Mouse (Mus musculus): ENCODE measurements around the gene Apon. TPM values are rescaled to one million over a fixed set of nuclear protein-coding genes. Genes with fewer than 3 reads are reported as not detected.
"Not testable (repeated sequence)": the region's sequence is repeated elsewhere in the genome, so short reads cannot be mapped to it uniquely, and the experiment has no call there.

The Apon gene
- total RNA-seq, 2 experiments from 2014 or later, result 0.36 to 1.2 TPM

DNA sequence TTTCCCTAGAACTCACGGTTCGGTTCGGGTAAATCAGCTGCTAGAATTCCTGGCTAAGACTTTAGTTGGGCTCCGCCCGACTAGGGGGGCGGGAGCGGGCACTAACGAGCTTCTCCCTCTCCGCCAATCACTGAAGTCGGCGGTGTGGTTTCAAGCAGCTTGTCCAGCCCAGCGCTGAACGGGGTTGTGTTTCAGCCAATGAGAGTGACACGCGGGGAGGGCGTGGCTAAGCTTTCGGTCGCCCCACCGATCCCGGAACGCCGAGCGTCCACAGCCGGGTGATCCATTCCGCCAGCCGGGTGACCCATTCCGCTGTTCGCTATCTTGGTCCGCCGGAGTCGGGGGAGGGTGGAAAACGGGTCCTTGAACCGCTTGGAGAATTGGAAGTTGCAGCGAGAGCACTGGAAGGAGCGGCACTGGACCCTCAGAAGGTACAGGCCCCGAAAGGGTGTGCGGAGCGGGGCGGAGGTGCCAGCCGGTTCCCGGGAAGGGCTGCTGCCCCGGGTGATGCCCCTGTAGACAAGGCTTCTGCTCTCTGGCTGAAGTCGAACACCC is 16.5 kb downstream of the Apon start, which contains the start of gene Stat2:
Stat2 (plus strand) TSS at position 273 of the 555 bp plus-strand sequence.
- peak; percentile 99 for ATAC-seq (ENCODE audit: poor library complexity, severe bottlenecking)

DNA sequence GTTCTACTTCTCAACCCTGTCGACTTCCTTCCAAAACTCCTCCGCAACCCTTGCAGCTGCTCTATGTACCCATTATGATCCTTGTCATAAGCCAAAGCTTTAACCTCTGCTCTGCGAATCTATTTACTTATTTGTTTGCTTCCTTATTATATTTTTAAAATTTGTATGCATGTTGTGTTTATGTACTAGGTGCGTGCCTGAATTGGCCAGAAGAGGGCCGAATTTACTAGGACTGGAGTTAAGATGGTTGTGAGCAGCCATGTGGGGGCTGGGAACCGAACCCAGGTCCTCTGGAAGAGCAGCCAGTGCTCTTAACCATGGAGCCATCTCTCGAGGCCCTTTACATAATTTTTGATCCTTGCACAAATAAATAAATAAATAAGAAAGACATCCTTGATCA is 17.0 kb downstream of the Apon start:
- peak; percentile 11 for ATAC-seq (ENCODE audit: poor library complexity, severe bottlenecking)

DNA sequence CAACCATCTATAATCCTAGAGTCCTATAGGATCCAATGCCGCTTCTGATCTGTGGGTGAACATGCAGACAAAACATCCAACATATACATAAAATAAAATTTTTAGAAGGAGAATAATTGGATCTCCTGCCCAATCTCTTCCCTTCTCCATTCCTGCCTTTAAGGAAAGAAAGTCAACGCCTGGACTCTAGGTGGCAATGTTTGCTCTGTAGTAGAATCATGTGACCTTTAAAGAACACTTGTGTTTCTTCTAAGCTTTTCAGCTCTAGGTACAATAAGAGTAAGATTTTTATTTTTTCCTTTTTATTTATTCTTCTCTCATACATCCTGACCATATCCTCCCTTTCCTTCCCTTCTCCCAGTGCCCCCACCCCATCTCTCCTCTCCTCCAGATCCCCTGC is 18.0 kb downstream of the Apon start:
- no peak for ATAC-seq (ENCODE audit: poor library complexity, severe bottlenecking)

DNA sequence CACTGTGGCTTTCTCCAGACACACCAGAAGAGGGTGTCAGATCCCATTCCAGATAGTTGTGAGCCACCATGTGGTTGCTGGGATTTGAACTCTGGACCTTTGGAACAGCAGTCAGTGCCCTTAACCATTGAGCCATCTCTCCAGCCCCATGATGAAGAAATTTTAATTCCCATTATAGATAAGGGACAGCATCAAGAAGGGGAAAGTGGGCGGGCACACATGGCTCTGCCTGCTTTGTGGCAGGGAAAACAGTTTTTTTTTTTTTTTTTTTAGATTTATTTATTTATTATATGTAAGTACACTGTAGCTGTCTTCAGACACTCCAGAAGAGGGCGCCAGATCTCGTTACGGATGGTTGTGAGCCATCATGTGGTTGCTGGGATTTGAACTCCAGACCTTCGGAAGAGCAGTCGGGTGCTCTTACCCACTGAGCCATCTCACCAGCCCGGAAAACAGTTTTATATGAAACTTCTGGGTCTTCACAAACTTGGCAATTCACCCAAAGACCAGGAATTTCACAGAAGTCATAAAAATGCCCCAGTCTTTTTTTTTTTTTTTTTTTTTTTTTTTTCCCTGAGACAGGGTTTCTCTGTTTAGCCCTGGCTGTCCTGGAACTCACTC is 19.0 kb downstream of the Apon start:
- not testable (repeated sequence) for ATAC-seq (ENCODE audit: poor library complexity, severe bottlenecking)

DNA sequence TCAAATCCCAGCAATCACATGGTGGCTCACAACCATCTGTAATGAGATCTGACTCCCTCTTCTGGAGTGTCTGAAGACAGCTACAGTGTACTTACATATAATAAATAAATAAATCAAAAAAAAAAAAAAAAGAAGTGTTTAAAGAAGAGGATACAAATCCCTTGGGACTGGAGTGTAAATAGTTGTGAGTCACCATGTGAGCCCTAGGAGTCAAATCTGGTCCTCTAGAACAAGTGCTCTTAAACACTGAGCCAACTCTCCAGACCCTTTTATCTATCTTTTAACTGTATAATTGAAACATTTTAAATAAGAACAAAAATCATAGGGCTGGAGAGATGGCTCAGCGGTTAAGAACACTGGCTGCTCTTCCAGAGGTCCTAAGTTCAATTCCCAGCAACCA is 21.5 kb downstream of the Apon start:
- not testable (repeated sequence) for ATAC-seq (ENCODE audit: poor library complexity, severe bottlenecking)

DNA sequence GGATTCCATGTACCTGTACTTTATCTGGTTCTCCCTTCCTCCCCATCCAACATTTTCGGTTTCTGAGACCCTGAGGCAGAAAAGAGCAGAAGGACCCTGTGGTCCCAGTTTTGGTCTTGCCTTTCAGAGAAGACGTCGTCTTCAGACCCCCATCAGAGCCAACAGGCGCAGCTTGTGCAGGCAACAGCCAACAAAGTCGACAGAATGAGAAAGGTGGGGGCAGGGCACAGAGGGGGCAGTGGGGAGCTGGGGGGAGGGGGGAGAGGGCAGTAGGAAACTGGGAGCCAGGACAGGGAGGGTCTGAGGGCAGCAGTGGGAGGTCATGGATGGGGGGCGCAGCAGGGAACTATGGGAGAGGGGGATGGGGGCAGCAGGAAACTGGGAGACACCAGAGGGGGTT is 24.3 kb downstream of the Apon start:
- no peak for ATAC-seq (ENCODE audit: poor library complexity, severe bottlenecking)

DNA sequence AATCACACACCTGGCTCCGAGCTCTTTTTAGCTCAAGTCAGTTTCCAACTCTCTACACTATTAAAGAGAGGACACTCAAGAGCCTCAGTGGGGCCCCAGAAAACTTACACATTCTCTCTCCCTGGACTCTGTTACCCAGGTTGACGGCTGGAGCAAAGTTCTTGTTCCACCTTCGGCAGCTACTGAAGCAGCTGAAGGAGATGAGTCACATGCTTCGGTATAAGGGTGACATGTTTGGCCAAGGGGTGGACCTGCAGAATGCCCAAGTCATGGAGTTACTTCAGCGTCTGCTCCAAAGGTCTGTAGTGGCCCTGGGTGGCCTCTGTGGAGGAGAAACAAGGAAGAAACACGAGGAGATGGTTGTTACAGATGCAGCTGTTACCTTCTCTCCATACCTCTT is 27.0 kb downstream of the Apon start:
- ATAC-seq (ENCODE audit: poor library complexity, severe bottlenecking), result no peak

DNA sequence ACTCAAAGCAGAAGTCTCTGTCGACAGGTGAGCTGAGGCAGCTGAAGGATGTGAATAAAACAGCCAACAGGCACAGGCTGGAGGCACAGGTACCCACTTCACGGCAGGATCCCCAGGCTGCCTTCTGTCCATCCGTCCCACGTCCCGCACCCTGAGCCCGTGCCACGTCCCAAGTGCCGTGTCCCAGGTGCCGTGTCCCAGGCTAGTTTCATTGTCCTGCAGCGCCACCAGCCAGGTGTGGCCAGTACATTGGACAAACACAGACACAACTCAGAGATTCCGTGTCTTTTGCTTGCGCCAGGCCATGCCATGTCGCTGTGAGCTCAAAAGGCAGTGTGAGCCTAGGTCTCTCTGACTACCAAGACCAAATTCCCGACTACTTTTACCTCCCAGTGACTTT is 27.8 kb downstream of the Apon start:
- no peak for ATAC-seq (ENCODE audit: poor library complexity, severe bottlenecking)

DNA sequence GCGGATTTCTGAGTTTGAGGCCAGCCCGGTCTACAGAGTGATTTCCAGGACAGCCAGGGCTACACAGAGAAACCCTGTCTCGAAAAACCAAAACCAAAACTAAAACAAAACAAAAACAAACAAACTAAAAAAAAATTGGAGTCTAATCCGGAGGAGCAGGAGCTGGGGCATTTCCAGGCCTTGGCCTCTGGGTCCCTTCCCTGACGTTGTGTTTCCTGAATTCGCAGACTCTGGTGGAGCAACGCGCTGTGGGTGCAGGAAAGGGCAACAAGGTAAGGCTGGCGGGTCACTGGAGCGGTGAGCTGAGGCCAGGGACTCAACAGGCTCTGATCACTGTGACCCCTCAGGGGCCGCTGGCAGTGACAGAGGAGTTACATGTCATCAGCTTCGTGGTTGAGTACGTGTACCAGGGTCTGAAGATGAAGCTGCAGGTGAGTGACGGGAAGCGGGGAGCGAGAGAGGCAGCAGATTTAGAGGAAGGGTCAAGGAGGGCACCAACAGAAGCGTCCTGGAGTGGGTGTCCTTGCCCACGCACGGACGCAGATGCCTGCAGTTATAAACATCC is 29.1 kb downstream of the Apon start:
- ATAC-seq (ENCODE audit: poor library complexity, severe bottlenecking), result no peak

DNA sequence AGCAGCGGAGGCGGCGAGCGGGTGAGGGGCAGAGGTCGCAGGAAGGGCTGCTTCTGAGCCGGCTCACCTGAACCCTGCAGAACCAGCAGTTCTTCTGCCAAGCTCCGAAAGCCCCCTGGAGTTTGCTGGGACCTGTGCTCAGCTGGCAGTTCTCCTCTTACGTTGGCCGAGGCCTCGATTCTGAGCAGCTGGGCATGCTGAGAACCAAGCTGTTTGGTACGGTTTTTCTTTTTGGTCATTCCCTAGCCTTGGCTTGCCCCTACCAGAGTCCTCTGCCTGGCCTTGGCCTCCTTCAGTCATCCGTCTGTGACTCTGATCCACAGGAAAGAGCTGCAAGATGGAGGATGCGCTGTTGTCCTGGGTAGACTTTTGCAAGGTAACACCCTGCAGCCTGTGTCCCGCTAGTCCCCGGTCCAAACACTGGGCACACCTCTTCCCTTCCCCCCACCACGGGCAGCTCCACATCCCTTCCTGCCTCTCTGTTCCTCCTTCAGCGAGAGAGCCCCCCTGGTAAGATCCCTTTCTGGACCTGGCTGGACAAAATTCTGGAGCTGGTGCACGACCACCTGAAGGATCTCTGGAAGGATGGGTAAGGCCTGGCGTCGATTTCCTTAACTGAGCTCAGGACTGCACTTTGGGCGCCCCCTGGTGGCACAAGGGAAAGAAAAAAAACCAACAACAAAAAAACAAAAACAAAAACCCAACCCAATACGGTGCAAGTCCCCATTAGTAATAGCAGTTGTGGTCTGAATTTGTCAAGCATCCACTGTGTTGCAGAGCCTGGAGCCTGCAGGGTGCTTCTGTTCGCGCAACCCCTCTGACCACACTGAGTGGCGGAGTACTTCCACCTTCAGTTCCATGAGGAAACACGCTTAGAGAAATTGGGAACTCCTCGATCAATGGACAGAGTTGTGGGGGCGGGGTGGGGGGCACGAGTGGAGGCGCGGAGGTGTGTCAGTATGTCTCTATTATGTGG is 30.0 kb downstream of the Apon start:
- ATAC-seq (ENCODE audit: poor library complexity, severe bottlenecking), result peak; percentile 70

DNA sequence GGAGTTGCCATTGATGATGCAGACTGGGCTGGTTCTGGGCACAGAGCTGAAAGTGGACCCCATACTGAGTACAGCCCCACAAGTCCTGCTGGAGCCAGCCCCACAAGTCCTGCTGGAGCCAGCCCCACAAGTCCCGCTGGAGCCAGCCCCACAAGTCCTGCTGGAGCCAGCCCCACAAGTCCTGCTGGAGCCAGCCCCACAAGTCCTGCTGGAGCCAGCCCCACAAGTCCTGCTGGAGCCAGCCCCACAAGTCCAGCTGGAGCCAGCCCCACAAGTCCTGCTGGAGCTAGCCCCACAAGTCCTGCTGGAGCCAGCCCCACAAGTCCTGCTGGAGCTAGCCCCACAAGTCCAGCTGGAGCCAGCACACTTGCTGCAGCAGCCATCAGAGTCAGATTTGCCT is 36.7 kb downstream of the Apon start:
- ATAC-seq (ENCODE audit: poor library complexity, severe bottlenecking), result not testable (repeated sequence)

DNA sequence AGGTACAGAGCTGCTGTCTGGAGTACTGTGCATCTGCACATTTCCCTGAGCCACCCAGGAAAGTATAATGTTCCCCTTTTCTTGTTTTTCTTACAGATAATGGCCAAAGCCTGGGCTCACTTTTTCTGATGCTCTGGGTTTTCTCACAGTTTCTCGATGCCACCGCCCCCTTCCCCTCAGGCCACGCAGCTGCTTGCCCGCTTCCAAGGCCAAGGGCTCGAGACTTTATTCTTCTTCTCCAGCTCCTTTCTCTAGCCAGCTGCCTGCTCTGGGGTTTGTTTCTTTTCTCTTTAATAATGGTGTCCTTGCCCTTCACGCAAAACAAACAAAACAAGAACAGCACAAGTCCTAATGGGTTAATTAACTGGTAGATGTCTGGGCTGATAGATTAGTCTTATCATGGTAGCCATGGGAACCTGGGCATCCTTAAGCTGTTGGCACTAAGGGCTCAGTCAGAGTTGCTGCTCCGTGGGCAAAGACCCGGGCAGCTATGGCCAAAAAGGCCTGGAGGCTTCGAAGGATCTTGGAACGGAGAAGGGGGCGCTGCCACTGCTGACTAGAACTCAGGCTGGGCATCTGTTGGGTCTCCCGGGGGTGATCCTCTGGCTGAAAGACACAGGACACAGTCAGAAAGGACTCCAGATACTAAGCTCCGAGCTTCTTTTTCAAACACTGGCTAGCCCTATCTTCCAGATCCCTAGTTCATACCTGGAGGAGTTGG is 42.6 kb downstream of the Apon start:
- ATAC-seq (ENCODE audit: poor library complexity, severe bottlenecking), result no peak

DNA sequence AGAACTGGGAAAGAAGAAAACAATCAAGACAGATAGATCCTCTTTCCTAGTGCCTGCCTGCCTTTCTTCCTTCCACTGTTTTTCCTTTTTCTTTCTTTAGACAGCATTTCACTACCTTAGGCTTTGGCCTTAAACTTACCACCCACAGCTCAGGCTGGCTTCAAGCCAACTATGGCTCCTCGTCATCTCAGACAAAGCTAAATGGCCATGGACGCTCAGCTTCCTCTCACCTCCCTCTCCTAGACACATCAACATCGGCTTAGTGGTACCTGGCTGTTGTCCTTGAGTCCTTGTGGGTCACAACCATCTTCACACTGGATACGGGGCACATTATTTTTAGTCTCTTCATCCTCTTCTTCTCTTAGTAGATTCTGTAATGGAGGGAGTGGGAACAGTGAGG is 43.3 kb downstream of the Apon start:
- ATAC-seq (ENCODE audit: poor library complexity, severe bottlenecking), result no peak

DNA sequence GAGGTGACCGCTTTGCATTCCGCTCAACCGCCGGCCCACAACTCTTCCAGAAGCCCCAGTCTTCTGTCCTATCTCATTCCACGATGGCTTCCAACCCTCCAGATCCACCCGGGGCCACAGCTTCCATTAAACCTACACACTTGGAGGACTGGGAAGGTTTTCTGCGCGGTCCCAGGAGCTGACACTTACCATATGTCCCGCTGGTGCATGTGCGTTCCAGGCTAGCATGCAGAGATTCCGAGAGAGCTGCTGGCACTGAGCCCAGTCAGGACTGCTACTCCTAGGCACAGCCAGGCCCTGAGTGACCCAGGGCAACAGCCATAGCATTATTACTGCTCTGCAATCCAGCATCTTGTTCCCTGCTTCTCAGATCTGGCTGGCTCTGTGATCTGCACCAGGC is 43.7 kb downstream of the Apon start:
- no peak for ATAC-seq (ENCODE audit: poor library complexity, severe bottlenecking)

DNA sequence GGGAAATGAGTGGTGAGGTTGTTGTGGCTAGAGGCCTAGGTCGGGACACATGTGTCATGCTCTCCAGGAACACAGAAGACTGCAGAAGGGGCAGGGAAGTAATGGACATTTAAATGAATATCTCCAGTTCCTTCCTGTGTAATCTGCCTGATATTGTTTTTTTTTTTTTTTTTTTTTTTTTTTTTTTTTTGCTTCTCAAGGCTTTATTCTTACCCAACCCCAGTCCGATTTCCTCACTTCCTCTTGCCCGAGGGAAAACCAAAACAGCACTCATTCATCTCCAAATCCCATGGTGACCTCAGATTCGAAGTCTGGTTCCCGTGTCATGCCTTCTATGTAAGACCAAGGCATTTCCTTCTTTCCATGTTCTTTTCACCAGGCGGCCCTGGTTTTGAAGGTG is 44.3 kb downstream of the Apon start:
- peak; percentile 38 for ATAC-seq (ENCODE audit: poor library complexity, severe bottlenecking)

DNA sequence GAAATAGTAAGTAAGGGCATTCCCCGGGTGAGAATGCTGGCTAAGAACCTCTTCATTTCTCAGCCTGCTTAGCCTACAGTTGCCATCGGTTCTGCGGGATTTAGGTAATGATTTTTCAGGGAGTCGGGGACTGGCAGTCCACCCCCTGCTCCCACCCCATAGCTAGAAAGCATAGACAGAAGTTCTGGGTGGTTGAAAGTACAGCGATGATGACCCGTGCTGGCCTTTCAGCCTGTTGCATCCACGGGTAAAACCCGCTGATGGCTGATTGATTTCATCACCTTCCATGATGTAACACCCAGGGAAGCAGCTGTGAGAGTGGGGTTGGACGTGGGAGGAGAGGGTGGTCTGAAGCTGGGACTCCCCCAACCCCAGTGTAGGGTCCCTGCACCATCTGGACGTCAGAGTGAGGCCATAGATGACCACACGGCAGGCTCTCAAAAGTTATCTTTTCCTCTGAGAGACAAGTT is 44.8 kb downstream of the Apon start, which contains the start of gene Il23a:
Il23a (minus strand) TSS at position 51 of the 470 bp plus-strand sequence.
- ATAC-seq (ENCODE audit: poor library complexity, severe bottlenecking), result 0 out of 2 replicates have a peak, but pooled peaks have one; percentile 3

DNA sequence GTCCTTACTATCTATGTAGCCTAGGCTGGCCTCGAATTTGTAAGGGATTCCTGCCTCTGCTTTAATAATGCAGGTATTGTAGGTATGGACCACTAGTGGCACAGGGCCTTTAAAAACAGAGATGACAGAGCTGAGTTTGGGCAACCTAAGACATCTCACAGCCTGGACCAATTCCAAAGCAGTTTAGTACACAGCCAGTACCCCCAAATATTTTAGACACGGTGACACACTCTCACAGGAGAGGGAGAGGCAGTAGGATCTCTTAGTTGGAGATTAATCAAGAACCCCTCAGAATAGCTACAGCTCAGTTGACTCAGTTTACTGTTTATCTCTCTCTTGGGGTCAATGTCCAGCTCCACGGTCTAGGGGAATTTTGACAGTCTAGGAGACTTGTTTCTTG is 48.5 kb downstream of the Apon start:
- ATAC-seq (ENCODE audit: poor library complexity, severe bottlenecking), result no peak

DNA sequence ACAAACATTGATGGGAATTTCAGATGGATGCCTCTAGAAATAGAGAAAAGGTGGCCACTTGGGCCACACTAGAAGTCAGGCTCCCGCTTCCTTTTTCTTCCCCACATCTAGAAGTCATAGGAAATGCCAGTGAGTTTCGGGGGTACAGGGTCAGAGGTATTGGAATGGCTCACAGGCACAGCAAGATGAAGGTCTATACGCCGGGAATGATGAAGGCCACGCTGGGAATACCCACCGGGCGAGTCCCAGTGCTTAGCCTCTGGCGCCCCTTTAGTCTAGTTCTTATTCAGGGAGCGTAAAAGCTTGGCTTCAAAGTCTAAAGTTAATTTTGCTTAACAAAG is 48.9 kb downstream of the Apon start:
- ATAC-seq (ENCODE audit: poor library complexity, severe bottlenecking), result peak; percentile 1; the same call in 1 of the 2 replicates

DNA sequence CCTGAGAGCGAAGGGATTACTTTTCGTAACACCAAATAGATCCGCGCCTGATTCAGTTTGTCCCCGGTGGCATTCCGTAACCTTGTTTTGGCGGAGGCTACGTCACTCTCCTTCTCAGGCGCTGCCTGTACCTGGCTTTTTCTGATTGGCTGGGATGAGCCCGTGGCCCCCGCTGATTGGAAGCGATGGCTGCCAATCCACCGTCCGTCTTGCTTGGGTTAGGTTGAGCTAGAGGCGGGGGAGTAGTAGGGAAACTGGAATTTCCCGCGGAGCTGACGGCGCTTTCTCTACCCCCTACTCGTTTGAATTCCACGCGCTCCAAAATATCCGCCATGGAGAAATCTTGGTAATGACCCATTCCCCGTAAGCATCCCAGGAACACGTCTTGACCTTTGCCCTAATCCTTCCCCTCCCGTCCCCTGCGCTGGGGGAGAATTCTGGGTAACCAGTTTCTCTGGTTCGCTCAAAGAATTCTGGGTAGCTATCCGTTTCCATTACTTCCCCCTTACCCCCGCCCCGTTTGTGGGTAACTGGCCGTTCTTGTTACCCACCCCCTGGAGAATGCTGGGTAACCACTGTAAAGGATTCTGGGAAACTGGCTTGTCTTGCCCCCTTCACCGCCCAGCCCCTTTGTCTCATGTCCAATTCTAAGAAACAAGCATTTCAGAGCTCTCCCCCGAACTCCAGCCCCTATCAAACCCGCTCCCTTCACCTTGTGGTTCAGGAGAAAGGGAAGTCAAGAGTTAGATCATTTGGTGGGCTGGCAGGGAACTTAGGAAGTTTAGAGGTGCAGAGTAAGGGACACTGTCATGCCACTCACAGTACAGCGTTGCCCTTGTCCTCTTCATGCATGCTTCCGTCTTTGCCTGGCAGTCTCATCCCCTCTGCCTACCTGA is 49.5 kb downstream of the Apon start, which contains the start of gene Pan2:
Pan2 (plus strand) TSS at position 210 of the 896 bp plus-strand sequence.
- peak; percentile 90 for ATAC-seq (ENCODE audit: poor library complexity, severe bottlenecking)

All from megakaryocyte, adult 5-6 weeks (primary cell).